Mouse (Mus musculus) monocyte, adult 5-6 weeks (primary cell): ENCODE measurements around the gene Mafb. TPM values are rescaled to one million over a fixed set of nuclear protein-coding genes. Genes with fewer than 3 reads are reported as not detected.

ENCODE experiments used
- ATAC-seq: fragments of 153-309, 156-312 bp; replicated peaks from 2 replicates; pipeline ENCODE4 v1.8.0; 2017; ENCODE audit warnings: mild to moderate bottlenecking; ENCODE audit not compliant: low TSS enrichment, insufficient number of reproducible peaks, severe bottlenecking, poor library complexity, low FRiP score
- total RNA-seq: library from RNA; stranded (forward); fragments of 200-1000, 200-491, 200-594 nt; gene quantifications from 3 replicates; pipeline ENCODE4 v1.2.3, GENCODE M21; 2017

The Mafb gene
- total RNA-seq: 12.9 to 19.7 TPM (median 18.0 TPM) in 3 replicates

DNA sequence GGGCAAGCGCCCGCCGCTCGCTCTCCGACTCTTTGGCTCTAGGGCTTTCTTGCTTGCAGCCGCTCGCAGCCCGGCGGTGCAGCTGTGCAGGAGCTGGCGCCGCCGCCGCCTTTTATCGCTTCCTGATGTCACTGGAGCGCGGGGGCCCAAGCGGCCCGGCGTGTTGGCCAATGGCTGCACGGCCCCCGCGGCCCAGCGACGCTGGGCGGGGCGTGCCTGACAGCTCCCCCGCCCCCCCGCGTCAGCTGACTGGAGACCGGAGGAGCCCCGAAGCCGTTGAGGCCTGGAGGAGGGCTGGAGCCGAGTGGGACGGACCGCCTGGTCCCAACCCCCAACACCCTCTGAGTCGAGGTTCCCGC is at the start of gene Mafb:
TSS of gene Mafb (minus strand) at position 86 of the 359 bp plus-strand sequence.
- ATAC-seq: peak; percentile 44

- ATAC-seq: no peak
These were observed 48.3 kb upstream of the Mafb start for GRCm38 (mm10) chr2:160415161-160415560.

- ATAC-seq: no peak
These were observed 47.9 kb upstream of the Mafb start for GRCm38 (mm10) chr2:160414736-160415135.

DNA sequence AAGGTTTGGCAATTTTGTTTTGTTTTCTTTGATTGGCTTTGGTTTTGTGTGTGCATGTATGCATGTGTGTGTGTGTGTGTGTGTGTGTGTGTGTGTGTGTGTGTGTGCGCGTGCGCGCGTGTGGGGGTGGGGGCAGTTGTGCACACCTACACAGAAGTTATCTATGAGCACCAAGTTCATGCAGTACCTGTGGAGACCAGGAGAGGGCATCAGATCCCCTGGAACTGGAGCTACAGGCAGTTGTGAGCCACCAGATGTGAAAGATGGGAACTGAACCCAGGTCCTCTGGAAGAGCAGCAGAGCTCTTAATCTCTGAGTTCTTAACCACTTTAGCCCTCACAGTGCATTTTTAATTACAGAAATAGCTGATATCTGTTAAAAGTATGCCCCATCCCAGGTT is 47.1 kb upstream of the Mafb start:
- no peak for ATAC-seq

DNA sequence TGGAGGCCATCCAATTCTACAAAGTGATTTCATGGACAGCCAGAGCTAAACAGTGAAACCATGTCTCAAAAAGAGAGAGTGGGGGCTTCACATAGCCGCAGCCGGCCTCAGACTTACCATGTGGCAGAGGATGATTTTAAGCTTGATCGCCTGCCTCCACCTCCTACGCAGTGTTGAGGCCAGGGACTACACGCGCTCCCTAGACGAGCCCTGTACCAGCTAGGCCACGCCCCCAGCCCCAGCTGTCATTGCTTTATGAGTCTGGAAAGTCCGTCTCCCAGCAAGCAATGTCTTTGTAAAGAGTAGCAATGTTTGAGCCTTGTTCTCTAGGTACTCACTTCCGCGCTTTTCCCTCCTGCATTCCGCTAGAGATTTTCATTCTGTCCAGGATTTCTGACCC is 46.2 kb upstream of the Mafb start:
- no peak for ATAC-seq

DNA sequence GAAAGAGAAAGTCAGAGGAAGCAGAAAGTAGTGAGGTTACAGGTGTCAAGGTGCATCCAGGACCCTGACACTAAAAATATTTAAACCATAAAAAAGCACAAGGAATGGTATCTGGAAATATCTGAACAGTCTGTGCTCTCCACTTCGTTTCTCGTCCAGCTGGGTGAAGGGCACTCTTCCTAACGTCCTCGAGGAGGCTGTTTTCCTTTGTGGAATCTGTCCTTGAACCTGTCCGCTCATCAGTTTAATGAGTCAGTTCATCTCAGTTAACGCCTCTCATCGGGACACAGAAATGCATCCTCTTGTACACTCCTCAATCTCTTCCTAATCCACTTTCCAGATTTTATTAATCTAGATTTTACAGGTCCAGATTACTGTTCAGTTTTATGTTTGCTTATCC is 44.6 kb upstream of the Mafb start:
- no peak for ATAC-seq

DNA sequence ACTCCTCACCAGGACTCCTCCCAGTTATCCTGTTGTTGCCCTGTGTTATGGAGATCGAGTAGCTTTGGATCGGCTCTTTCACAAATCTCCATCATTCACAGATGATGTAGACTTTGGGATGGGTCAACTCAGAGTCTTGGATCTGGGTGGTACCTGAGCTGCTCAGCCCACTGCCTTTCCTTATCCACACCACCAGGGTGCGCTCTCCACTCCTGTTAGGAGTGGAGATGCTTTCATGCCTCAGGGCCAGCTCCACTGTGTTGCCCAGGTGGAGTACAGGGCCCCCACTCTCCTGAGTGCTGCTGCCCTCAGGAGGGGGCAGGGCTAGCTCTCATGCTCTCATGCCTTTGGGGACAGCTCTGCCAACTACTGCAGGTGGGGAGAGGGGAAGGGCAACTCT is 40.9 kb upstream of the Mafb start:
- ATAC-seq: no peak

GRCm38 (mm10) chr2:160397747-160398146 is 30.9 kb upstream of the Mafb start:
- ATAC-seq: no peak

GRCm38 (mm10) chr2:160394735-160395134 is 27.9 kb upstream of the Mafb start:
- no peak for ATAC-seq

- no peak for ATAC-seq
These were observed 25.8 kb upstream of the Mafb start for GRCm38 (mm10) chr2:160392648-160393047.

- no peak for ATAC-seq
These were observed 21.7 kb upstream of the Mafb start for GRCm38 (mm10) chr2:160388596-160388995.

GRCm38 (mm10) chr2:160383418-160383817 is 16.6 kb upstream of the Mafb start:
- no peak for ATAC-seq

GRCm38 (mm10) chr2:160378271-160378670 is 11.4 kb upstream of the Mafb start:
- no peak; the same call in 1 of the 2 replicates for ATAC-seq

DNA sequence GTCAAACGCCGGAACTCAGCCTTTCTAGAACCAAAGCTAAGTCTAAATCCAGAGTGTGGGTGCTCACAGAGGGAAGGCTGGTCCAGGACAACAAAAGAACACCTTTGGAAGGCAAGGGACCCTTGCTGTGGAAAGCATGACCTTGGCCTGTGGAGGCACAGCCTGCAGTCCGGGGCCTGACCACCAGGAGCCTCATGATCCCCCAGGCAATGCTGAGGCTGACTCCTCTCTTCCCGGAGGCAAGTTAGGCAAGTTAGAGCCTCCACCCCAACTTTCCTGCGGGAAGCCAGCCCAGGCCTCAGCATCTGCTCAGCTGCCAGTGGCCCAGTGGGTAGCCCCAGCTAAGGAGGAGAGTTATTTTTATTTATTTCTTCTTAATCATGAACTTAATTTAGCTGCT is 9.4 kb upstream of the Mafb start:
- no peak for ATAC-seq

GRCm38 (mm10) chr2:160369653-160370420 is 3.0 kb upstream of the Mafb start:
- ATAC-seq: no peak

DNA sequence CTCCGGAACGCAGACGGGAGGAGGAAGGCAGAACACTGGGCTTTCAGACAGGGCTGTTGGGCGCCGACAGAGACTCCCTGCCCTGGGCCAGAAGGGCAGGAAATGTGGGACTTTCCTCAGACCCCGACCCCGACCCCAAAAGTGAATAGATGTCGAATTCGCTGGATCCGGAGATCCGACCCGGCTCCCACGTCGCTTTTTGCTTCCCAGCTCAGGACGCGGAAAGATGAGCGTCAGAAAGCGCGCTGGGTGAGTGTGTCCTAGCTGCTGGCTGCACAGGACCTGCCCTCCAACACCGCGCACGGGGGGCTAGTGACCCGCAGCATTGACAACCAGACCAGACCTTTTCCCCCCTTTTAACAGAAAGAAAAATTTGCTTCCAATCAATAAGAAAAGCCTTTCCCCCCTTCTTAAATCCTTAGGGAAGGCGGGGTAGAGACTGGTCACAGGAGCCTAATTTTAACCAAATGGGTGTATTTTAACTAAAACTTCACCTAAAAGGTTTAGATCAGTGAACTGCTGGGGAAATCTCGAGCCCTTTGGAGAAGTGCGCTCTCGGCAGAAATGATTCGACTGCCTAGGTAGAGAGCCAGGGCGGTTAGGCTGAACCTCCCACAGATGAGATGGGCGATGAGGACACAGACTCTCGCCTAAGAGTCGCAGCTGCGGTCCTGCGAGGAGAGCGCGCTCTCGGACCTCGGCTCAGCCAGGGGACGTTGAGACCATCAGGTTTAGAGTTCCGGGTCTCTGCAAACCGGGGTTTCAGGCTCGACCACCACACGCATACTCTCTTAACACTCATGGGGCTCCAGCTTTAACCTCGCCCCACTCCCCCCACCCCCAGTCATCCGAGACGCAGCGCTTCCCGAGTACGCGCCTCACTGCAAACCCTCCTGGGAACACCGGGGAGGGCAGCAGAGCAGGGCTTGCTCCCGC is 1.8 kb upstream of the Mafb start:
- no peak for ATAC-seq

GRCm38 (mm10) chr2:160367448-160368208 is 763 bp upstream of the Mafb start:
- ATAC-seq: peak; percentile 47

DNA sequence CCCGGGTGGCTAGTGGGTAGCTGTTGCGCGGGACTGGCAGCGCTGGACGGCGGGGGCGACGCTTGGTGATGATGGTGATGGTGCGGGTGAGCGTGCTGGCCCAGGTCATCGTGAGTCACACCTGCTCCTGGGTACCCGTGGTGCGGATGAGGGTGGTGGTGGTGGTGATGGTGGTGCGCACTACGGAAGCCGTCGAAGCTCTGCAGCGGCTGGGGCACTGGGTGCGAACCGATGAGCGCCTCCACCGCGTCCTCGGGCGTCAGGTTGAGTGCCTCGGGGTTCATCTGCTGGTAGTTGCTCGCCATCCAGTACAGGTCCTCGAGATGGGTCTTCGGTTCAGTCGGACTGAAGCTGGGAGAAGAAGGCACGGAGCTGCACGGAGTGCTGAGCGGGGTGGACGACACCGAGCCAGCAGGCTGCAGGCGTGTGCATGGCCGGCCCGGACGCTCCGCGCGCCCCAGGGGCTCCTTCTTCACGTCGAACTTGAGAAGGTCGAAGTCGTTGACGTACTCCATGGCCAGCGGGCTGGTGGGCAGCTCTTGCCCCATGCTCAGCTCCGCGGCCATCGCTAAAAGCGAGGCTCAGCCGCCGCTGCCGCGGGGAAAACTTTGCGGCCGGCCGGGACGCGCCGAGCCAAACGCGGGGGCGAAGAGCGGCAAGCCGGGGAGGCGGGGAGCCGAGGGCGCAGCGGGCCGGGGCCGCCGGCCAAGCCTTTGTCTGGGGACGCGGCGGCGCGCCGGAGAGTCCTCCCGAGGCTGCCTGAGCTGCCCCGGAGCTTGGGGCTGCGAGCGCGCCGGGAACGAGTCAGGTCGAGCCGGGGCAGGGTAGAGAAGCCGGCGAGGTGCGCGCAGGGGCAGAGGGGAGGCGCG is 520 bp downstream of the Mafb start:
- ATAC-seq: no peak
